Mouse (Mus musculus) neural tube, embryonic 15.5 days (tissue): ENCODE measurements around the gene Bmp5. TPM values are rescaled to one million over a fixed set of nuclear protein-coding genes. Genes with fewer than 3 reads are reported as not detected.

ENCODE experiments used
- ATAC-seq: fragments of 200-750 bp; cut with Nextera tagmentation; 2 replicates; pipeline ENCODE4 v1.8.0; 2017; ENCODE audit warnings: mild to moderate bottlenecking, moderate TSS enrichment, moderate library complexity; ENCODE audit not compliant: low FRiP score
- H3K27ac ChIP-seq: fragments of 300-500 bp; sonication (generic); replicated peaks from 2 replicates; pipeline ENCODE4 v1.5.1; 2015; ENCODE audit warnings: mild to moderate bottlenecking, inconsistent platforms
- H3K27me3 ChIP-seq: fragments of 300-500 bp; sonication (generic); replicated peaks from 2 replicates; pipeline ENCODE4 v1.6.1; 2015; ENCODE audit warnings: inconsistent platforms
- H3K36me3 ChIP-seq: fragments of 300-500 bp; sonication (generic); 2 replicates; pipeline ENCODE4 v1.6.1; 2015; ENCODE audit warnings: inconsistent platforms
- H3K4me1 ChIP-seq: fragments of 300-500 bp; sonication (generic); 2 replicates; pipeline ENCODE4 v1.6.1; 2015; ENCODE audit warnings: inconsistent platforms
- H3K4me2 ChIP-seq: fragments of 300-500 bp; sonication (generic); 2 replicates; pipeline ENCODE4 v1.6.1; 2015; ENCODE audit warnings: inconsistent platforms, mild to moderate bottlenecking, moderate library complexity
- H3K4me3 ChIP-seq: fragments of 300-500 bp; sonication (generic); replicated peaks from 2 replicates; pipeline ENCODE4 v1.5.1; 2015; ENCODE audit warnings: mild to moderate bottlenecking, inconsistent platforms
- H3K9ac ChIP-seq: fragments of 300-500 bp; sonication (generic); replicated peaks from 2 replicates; pipeline ENCODE4 v1.6.1; 2015; ENCODE audit warnings: mild to moderate bottlenecking, inconsistent platforms
- H3K9me3 ChIP-seq: fragments of 300-500 bp; sonication (generic); replicated peaks from 2 replicates; pipeline ENCODE4 v1.6.1; 2016; ENCODE audit warnings: inconsistent platforms
- WGBS: fragments of 180-500 bp; shearing (Covaris S2); methylation state at CpG from one replicate; pipeline ENCODE4 v1.1.7; 2015; ENCODE audit warnings: mixed read lengths; 5-methylcytosine and 5-hydroxymethylcytosine counted together
- microRNA-seq: library from miRNA; unstranded; fragments of <30 nt; microRNA quantifications from one replicate; pipeline ENCODE4, GENCODE M21; 2017
- polyA plus RNA-seq: library from polyadenylated mRNA; unstranded; fragments of >200 nt; fragmentation: Nextera tagmentation; extraction: Ambion mirVana; gene quantifications from 2 replicates; pipeline ENCODE4 v1.2.1, GENCODE M21; 2015

The Bmp5 gene
- polyA plus RNA-seq, 1 experiment from 2014 or later = 2.7 TPM

DNA sequence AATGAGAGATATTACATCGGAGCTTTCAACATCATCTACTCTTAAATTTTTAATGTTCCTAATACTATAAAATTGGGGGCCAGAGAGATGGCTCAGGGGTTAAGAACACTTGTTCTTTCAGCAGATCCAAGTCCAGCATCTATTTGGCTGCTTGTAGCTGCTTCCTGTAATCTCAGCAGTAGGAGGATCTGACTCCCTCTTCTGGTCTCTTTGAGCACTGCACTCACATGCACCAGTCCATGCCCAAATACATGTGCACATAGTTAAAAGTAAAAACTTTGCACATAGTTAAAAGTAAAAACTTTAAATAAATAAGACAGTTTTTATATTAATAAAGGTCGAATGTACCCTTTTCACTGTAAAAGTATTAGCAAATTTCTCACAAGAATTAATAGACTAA is 130.3 kb downstream of the Bmp5 start:
- WGBS = 49% methylated on average over 2 of the region's 2 CpGs
- no peaks in the 10 kb centered on the region for H3K9me3 ChIP-seq
- H3K4me3 ChIP-seq = no peak overlapping the region
- H3K27ac ChIP-seq = no peak overlapping the region
- no peaks in the 10 kb centered on the region for H3K36me3 ChIP-seq
- ATAC-seq = no peak
- H3K27me3 ChIP-seq = no peaks in the 10 kb centered on the region
- H3K4me1 ChIP-seq = peaks cover 5% of the 10 kb centered on the region; the same call in 1 of the 2 replicates
- no peak overlapping the region for H3K4me2 ChIP-seq
- no peak overlapping the region for H3K9ac ChIP-seq

DNA sequence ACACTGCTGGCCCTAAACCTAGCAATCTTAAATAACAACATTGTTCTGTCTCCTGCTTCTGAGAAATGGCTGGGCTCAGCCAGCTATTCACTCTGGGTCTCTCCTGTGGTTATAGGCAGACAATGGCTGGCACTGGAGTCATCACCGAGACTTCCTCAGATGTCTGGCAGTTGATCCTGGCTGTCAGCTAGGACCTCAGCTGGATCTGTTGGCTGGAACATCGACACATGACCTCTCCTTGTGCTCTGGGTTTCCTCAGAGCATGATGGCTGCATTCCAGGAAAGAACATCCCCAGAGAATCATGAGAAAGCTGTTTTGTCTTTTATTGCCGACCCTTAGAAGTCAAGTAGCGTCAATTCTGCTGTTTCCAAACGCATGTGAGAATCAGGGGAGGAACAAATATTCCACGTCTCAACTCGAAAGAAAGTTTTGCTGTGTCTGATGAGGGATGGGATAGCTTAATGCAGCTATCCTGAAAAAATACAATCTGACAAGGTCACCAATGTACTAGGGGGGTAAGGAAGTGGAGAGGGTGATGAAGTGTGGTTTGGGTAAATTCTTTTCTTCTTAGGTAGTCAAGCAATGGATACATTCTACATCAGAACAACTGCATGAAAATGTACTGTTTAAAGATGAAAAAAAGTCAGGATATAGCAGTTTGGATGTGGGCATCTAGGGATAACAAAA is 135.1 kb downstream of the Bmp5 start:
- Histone ChIP-seq H3K4me1 (peaks cover 5% of the 10 kb centered on the region; the same call in 1 of the 2 replicates), H3K36me3 (no peaks in the 10 kb centered on the region), H3K9me3 (no peaks in the 10 kb centered on the region)

DNA sequence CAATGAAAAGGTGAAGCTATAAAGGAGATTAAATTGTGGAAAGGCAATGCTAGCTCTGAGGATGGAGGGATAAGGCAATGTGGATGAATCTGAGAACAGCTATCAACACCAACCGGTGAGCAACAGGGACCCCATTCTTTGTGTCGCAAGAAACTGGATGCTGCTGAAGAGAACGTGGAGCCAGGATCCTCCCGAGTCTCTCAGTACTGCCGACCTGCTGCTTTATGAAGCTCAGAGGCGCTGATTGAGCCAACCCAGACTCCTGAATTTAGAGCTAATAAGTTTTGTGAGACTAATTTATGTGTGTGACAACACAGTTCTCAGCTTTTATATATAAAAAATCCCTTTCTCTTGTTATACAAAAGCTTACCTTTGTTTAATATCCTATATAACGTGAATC is 136.4 kb downstream of the Bmp5 start:
- no peak overlapping the region for H3K27ac ChIP-seq
- H3K36me3 ChIP-seq = no peaks in the 10 kb centered on the region
- no peak overlapping the region for H3K4me2 ChIP-seq
- H3K9ac ChIP-seq = no peak overlapping the region
- no peaks in the 10 kb centered on the region for H3K27me3 ChIP-seq
- no peaks in the 10 kb centered on the region for H3K9me3 ChIP-seq
- ATAC-seq = no peak
- peaks cover 5% of the 10 kb centered on the region; the same call in 1 of the 2 replicates for H3K4me1 ChIP-seq
- WGBS = 57% methylated on average over 7 of the region's 7 CpGs
- H3K4me3 ChIP-seq = no peak overlapping the region

More for the DNA sequence above, 135.1 kb downstream of the Bmp5 start:
- Histone ChIP-seq H3K27me3 (no peaks in the 10 kb centered on the region), H3K4me3 (no peak overlapping the region), H3K9ac (no peak overlapping the region), H3K4me2 (no peak overlapping the region), H3K27ac (no peak overlapping the region; the same call in 1 of the 2 replicates)
- peak; percentile 59; the same call in 1 of the 2 replicates for ATAC-seq
- 28% methylated on average over 7 of the region's 7 CpGs for WGBS

DNA sequence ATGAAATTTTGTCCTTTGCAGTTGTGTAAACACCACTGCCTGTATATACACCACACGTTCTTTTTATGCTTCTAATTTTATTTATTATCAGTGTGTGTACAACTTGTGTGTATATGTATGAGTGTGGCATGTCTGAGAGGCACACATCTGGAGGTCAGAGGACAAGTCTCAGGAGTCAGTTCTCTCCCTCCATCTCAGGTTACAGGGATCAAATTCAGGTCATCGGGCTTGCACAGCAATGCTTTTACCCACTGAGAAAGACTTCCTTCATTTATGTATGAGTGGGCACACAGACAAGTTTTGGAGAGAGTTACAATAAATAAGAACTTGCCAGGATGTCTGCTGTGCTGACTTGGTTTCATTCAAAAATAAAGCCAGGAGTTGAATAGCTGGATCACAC is 140.9 kb downstream of the Bmp5 start:
- Histone ChIP-seq H3K4me3 (no peak overlapping the region), H3K36me3 (no peaks in the 10 kb centered on the region), H3K27ac (no peak overlapping the region), H3K27me3 (no peaks in the 10 kb centered on the region), H3K4me2 (no peak overlapping the region), H3K4me1 (no peaks in the 10 kb centered on the region), H3K9ac (no peak overlapping the region), H3K9me3 (no peaks in the 10 kb centered on the region)
- no peak for ATAC-seq
- WGBS = 49% methylated on average over 2 of the region's 2 CpGs

DNA sequence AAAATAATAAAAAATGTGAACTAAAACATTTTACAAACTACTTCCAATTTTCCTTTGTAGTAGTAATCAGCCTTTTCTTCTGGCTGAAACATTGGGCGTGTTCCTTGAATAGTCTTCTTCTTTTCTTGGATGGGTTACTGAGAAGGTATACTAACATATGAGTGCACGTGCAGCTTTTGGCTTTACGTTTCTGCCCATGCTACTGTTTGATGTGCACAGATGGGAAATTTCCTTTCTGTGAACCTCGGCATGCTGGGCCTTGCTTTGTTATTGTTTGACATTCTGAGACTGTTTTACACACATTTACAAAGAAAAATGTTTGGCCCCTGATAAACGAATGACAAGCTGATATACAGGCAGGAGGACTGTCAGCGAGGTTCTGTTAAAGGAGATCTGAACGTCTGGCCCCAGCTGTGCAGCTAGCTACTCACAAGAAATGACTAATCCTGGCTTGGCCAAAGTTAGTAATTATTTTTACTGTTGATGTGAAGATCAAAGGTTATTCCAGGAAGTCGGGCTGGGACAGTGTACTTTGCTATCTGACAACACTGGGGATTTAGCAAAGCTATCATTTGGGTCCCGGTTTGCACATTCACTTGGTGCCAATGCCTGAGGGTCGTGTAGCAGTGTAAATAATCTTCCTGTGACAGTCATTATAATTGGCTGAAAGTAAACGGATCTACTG is 152.2 kb downstream of the Bmp5 start:
- H3K36me3 ChIP-seq = no peaks in the 10 kb centered on the region
- no peaks in the 10 kb centered on the region for H3K4me1 ChIP-seq
- H3K27ac ChIP-seq = no peak overlapping the region
- WGBS = 63% methylated on average over 11 of the region's 11 CpGs
- H3K27me3 ChIP-seq = no peaks in the 10 kb centered on the region
- H3K9me3 ChIP-seq = no peaks in the 10 kb centered on the region
- H3K9ac ChIP-seq = no peak overlapping the region
- no peak overlapping the region for H3K4me3 ChIP-seq
- no peak for ATAC-seq
- H3K4me2 ChIP-seq = no peak overlapping the region

DNA sequence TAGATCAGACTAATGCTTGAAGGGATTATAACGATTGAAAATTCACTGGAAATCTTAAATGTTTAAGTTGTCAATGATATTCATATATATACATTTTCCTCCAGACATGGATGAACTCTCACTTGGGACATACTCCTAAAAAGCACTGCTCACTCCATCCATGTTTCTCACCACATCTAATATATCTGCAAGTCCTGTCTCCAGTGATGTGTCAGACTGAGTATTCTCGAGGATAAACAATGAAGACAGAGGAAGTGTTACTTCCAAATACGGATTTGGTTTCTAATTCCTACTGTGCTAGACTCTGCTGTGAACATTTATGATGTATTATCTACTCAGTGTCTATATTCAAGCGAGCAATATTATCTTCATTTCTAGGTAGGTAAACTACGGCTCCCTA is 152.9 kb downstream of the Bmp5 start:
- H3K9me3 ChIP-seq = no peaks in the 10 kb centered on the region
- no peaks in the 10 kb centered on the region for H3K4me1 ChIP-seq
- no peak overlapping the region for H3K27ac ChIP-seq
- WGBS = 76% methylated on average over 5 of the region's 5 CpGs
- no peak overlapping the region for H3K4me3 ChIP-seq
- no peak overlapping the region for H3K9ac ChIP-seq
- no peaks in the 10 kb centered on the region for H3K36me3 ChIP-seq
- ATAC-seq = no peak
- H3K4me2 ChIP-seq = no peak overlapping the region
- H3K27me3 ChIP-seq = no peaks in the 10 kb centered on the region

DNA sequence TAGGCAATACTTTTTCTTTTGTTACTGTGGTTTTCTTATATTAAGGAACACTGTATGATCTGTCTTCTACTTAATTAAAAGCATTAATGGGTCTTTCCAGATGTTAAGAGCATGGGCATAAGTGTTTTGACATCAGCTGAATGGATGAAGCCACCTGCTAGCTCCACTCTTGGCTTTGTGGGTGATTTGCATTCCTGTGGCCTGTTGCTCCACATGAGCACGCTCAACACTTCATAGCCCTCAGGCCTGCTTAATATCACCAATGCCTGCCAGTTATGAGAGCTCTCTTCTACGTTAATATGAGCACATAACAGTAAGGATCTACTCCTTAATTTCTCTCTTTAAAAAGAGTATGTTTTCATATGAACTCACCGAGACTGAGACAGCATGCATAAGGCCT is 169.5 kb downstream of the Bmp5 start:
- H3K27ac ChIP-seq = no peak overlapping the region
- H3K27me3 ChIP-seq = no peaks in the 10 kb centered on the region
- H3K4me1 ChIP-seq = no peaks in the 10 kb centered on the region
- WGBS = 81% methylated on average over 3 of the region's 3 CpGs
- H3K4me3 ChIP-seq = no peak overlapping the region
- no peak overlapping the region for H3K9ac ChIP-seq
- no peak overlapping the region for H3K4me2 ChIP-seq
- H3K36me3 ChIP-seq = no peaks in the 10 kb centered on the region
- ATAC-seq = no peak
- H3K9me3 ChIP-seq = no peaks in the 10 kb centered on the region

Small RNA genes within 50 kb of the gene (microRNA-seq; reads per million reads assigned to microRNA genes)
- not detected for gene Gm44355

Other genes with a start within 250 kb of the Bmp5 start
- 68.1 and 77.0 TPM in 2 replicates for gene Tmod3, start 215.7 kb upstream of the Bmp5 start, polyA plus RNA-seq
- gene Tmod2, start 164.0 kb upstream of the Bmp5 start, polyA plus RNA-seq = 252 and 283 TPM in 2 replicates
- 33.8 and 39.5 TPM in 2 replicates for gene Lysmd2, start 149.6 kb upstream of the Bmp5 start, polyA plus RNA-seq
- gene Scg3, start 91.3 kb upstream of the Bmp5 start, polyA plus RNA-seq = 102 and 123 TPM in 2 replicates
- 21.5 and 21.9 TPM in 2 replicates for gene Hmgcll1, start 239.5 kb downstream of the Bmp5 start, polyA plus RNA-seq